Mouse (Mus musculus): ENCODE data around the gene 2610318N02Rik. TPM values are rescaled to one million over a fixed set of nuclear protein-coding genes. Genes with fewer than 3 reads are reported as not detected.
"Not testable (repeated sequence)": the region's sequence is repeated elsewhere in the genome, so short reads cannot be mapped to it uniquely, and the experiment has no call there.

2610318N02Rik gene
- 57.5 and 60.6 TPM in 2 replicates for polyA plus RNA-seq (2015; fragmentation: Nextera tagmentation; extraction: Ambion mirVana)

DNA sequence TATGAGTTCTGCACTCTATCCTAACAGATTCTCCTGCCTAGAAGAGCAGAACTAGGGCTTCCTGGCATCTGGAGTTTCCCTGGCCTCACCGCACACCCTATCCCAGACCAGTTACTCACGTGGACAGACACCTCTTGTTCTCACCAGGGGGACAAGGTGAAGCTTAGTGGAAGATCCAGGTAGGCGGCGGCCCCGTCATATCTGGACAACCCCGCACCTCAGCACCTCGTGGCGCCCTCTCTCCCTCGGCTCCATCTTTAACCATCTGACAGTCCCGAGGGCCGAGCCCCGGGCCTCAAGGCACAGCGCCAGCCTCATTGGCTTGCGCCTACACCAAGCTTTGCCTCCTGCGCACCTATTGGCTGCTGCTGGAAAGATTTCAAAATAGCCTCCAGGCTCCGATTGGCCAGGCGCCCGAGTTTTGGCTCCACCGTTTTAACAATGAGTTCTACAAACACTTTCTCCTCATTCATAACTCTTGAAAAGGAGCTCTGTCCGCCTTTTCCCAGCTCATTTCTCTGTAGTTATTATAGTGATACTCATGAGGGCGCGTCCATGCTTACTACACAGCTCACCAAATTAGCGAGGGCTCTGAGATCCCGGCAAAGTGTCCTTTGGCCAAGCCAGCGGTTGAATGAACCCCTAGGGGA is at the start of gene 2610318N02Rik:
Gene 2610318N02Rik (minus strand): TSS at position 297 of the 650 bp plus-strand sequence.
- H3K27ac ChIP-seq (ENCODE audit: low read length), result peak within 1 kb of the TSS; percentile 74
- peak within 1 kb of the TSS; percentile 71 for H3K4me3 ChIP-seq (ENCODE audit: low read length)
- 0% methylated on average over 25 of the region's 25 CpGs for WGBS
- H3K4me2 ChIP-seq (replicated peaks; ENCODE audit: low read depth, low read length), result peak within 1 kb of the TSS; percentile 74
- H3K4me1 ChIP-seq (ENCODE audit: insufficient read depth, low read length), result peaks cover 16% of the 10 kb centered on the region
- H3K27me3 ChIP-seq (ENCODE audit: insufficient read depth, low read length), result no peaks in the 10 kb centered on the region
- ATAC-seq (ENCODE audit: low FRiP score, low TSS enrichment), result peak; percentile 95
- H3K9ac ChIP-seq (replicated peaks; ENCODE audit: low read length), result peak within 1 kb of the TSS; percentile 82
- no peaks in the 10 kb centered on the region for H3K9me3 ChIP-seq (ENCODE audit: low read length)
- H3K36me3 ChIP-seq (ENCODE audit: insufficient read depth, low read length), result peaks cover 14% of the 10 kb centered on the region; the same call in 1 of the 2 replicates

DNA sequence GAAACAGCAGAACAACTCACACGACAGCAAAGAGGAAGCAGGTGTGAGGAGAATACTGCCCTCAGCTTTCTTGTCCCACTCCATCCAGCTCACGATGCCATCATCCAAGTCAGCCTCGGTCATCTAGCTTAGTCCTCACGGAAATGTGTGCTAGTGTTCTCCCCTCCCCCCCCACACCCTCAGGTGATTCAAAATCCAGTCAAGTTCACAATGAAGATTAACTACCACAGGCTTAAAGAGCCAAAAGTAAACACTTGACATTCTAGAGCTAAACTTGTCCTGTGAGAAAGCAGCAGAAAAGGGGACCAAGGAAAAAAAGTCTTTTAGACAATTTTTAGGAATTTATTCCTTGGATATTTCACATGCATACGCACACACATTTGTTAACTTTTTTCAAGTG is 43.1 kb upstream of the 2610318N02Rik start:
- Histone ChIP-seq H3K9me3 (ENCODE audit: low read length) (no peaks in the 10 kb centered on the region), H3K4me2 (replicated peaks; ENCODE audit: low read depth, low read length) (no peak overlapping the region), H3K4me3 (ENCODE audit: low read length) (no peak overlapping the region), H3K27ac (ENCODE audit: low read length) (no peak overlapping the region), H3K9ac (replicated peaks; ENCODE audit: low read length) (no peak overlapping the region), H3K27me3 (ENCODE audit: insufficient read depth, low read length) (no peaks in the 10 kb centered on the region), H3K4me1 (ENCODE audit: insufficient read depth, low read length) (no peaks in the 10 kb centered on the region), H3K36me3 (ENCODE audit: insufficient read depth, low read length) (peaks cover 27% of the 10 kb centered on the region)
- no peak for ATAC-seq (ENCODE audit: low FRiP score, low TSS enrichment)
- 89% methylated on average over 5 of the region's 5 CpGs for WGBS

DNA sequence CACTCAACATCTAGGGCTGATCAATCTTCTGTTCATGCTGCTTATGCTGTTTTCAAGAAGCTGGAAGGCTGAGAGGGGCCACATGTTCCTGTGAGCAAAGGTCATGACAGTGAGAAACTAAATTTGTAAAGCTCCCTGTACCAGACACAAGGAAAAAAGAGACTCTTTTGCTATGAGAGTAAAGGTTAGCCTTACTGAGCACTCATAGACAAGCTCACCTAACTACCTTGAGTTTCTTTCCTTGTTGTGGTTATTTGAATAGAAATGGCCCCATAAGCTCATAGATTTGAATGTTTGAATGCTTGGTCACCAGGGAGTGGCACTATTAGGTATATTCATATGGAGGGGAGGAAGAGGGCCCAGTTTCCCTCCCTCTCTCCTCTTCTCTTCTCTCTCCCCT is 42.2 kb upstream of the 2610318N02Rik start:
- no peaks in the 10 kb centered on the region for H3K27me3 ChIP-seq (ENCODE audit: insufficient read depth, low read length)
- H3K9me3 ChIP-seq (ENCODE audit: low read length), result no peaks in the 10 kb centered on the region
- no peaks in the 10 kb centered on the region for H3K4me1 ChIP-seq (ENCODE audit: insufficient read depth, low read length)
- H3K4me2 ChIP-seq (replicated peaks; ENCODE audit: low read depth, low read length), result no peak overlapping the region
- no peak for ATAC-seq (ENCODE audit: low FRiP score, low TSS enrichment)
- H3K27ac ChIP-seq (ENCODE audit: low read length), result no peak overlapping the region
- no peak overlapping the region for H3K9ac ChIP-seq (replicated peaks; ENCODE audit: low read length)
- H3K4me3 ChIP-seq (ENCODE audit: low read length), result no peak overlapping the region
- peaks cover 20% of the 10 kb centered on the region for H3K36me3 ChIP-seq (ENCODE audit: insufficient read depth, low read length)

DNA sequence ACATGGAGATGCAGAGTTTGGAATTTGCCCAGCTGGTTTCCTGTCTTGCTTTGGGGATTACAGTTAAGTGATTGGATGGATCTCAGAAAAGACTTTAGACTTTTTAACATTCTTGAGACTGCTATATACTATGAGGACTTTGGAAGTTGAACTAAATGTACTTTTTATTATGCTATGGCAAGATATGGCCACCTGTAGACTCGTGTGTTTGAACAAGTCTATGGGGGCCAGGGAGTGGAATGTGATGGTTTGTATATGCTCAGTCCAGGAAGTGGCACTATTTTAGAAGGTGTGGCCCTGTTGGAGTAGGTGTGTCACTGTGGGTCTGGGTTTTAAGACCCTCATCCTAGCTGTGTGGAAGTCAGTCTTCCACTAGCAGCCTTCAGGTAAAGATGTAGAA is 40.5 kb upstream of the 2610318N02Rik start:
- H3K9ac ChIP-seq (replicated peaks; ENCODE audit: low read length); H3K27ac ChIP-seq (ENCODE audit: low read length); H3K4me3 ChIP-seq (ENCODE audit: low read length); ATAC-seq (ENCODE audit: low FRiP score, low TSS enrichment); H3K27me3 ChIP-seq (ENCODE audit: insufficient read depth, low read length); H3K9me3 ChIP-seq (ENCODE audit: low read length); H3K4me1 ChIP-seq (ENCODE audit: insufficient read depth, low read length); H3K4me2 ChIP-seq (replicated peaks; ENCODE audit: low read depth, low read length): not testable (repeated sequence)
- 100% methylated on average over 1 of the region's 1 CpGs for WGBS
- peaks cover 18% of the 10 kb centered on the region for H3K36me3 ChIP-seq (ENCODE audit: insufficient read depth, low read length)

DNA sequence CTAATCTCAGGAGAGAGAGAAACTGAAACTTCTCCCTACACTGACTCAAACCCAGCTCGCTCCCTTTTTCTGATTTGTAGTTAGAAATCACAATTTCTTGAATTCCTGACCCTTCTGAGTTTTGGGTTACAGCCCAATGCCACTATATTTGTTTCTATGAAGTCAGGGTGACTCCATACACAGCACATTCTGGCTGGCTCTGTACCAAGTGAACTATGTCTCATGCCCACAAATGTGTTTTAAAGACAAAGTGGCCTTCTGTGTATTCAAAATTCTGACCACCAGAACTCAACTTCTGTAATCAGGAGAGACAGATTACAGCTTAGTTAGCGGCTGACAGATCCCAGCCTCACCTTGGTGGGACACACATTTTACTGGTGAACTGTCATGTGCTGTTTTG is 29.4 kb upstream of the 2610318N02Rik start:
- no peak overlapping the region for H3K9ac ChIP-seq (replicated peaks; ENCODE audit: low read length)
- no peak for ATAC-seq (ENCODE audit: low FRiP score, low TSS enrichment)
- no peaks in the 10 kb centered on the region for H3K4me1 ChIP-seq (ENCODE audit: insufficient read depth, low read length)
- no peaks in the 10 kb centered on the region for H3K27me3 ChIP-seq (ENCODE audit: insufficient read depth, low read length)
- H3K9me3 ChIP-seq (ENCODE audit: low read length), result no peaks in the 10 kb centered on the region
- H3K27ac ChIP-seq (ENCODE audit: low read length), result no peak overlapping the region
- H3K36me3 ChIP-seq (ENCODE audit: insufficient read depth, low read length), result peaks cover 45% of the 10 kb centered on the region
- H3K4me2 ChIP-seq (replicated peaks; ENCODE audit: low read depth, low read length), result no peak overlapping the region
- WGBS, result 91% methylated on average over 2 of the region's 2 CpGs
- no peak overlapping the region for H3K4me3 ChIP-seq (ENCODE audit: low read length)

DNA sequence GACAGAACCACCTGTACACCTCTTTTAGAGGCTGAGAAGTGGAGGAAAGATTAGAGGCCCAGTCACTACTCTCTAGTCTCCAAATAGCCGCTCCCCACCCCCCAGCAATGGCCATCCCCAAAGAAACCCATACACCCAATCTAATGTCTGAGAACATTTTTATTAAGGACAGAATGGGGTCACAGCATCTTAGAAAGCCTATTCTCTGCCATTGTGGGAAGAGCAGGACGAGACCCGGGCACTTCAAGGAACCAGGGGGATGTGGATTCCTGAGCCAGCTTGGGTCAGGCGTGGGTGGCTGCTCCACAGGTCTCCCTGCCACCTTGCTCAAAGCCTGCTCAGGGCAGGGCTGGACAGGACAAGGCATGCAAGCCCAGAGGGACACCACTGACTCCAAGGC is 26.9 kb upstream of the 2610318N02Rik start:
- 92% methylated on average over 4 of the region's 4 CpGs for WGBS

DNA sequence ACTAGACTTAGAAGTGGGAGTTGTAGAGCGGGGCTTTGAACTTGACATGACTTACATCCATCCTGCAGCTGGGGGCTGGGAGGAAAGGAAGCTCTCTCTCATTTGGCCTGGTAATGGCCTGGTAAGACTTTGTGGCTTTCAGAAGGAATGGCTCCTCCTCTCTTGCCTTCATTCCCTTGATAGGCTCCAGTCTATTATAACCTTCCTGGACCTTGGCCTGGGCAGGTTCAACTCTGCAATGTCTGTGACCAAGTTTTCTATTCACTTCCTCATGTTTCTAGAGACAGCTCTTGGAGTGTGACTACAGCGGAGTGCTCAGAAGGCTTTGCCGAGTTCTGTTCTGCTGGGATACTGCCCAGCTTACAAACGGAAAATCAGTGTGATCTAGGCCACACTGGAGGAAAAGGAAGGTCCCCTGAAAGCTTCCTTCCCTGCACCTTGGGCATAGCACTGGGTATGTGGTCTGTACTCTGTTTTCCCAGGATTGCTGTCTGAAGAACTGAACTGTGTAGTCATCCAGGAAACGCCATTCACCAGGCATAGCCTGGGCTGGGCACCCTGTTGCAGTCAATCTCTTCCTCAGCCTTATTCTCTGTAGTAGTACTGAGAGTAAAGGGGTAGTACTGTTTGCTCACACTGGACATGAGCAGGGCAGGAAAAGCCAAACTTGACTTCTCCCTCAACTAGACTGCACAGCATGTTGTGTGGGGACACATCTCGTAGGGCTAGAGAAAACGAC is 25.7 kb upstream of the 2610318N02Rik start:
- H3K27ac ChIP-seq (ENCODE audit: low read length), result no peak overlapping the region
- no peak for ATAC-seq (ENCODE audit: low FRiP score, low TSS enrichment)
- peaks cover 11% of the 10 kb centered on the region for H3K4me1 ChIP-seq (ENCODE audit: insufficient read depth, low read length)
- H3K27me3 ChIP-seq (ENCODE audit: insufficient read depth, low read length), result no peaks in the 10 kb centered on the region
- no peaks in the 10 kb centered on the region for H3K9me3 ChIP-seq (ENCODE audit: low read length)
- H3K4me2 ChIP-seq (replicated peaks; ENCODE audit: low read depth, low read length), result no peak overlapping the region
- H3K36me3 ChIP-seq (ENCODE audit: insufficient read depth, low read length), result peaks cover 28% of the 10 kb centered on the region
- H3K4me3 ChIP-seq (ENCODE audit: low read length), result no peak overlapping the region
- no peak overlapping the region for H3K9ac ChIP-seq (replicated peaks; ENCODE audit: low read length)
- WGBS, result 80% methylated on average over 7 of the region's 7 CpGs

More for the DNA sequence above, 26.9 kb upstream of the 2610318N02Rik start:
- Histone ChIP-seq H3K4me1 (ENCODE audit: insufficient read depth, low read length) (peaks cover 11% of the 10 kb centered on the region), H3K9ac (replicated peaks; ENCODE audit: low read length) (no peak overlapping the region), H3K4me3 (ENCODE audit: low read length) (no peak overlapping the region), H3K27me3 (ENCODE audit: insufficient read depth, low read length) (no peaks in the 10 kb centered on the region), H3K4me2 (replicated peaks; ENCODE audit: low read depth, low read length) (no peak overlapping the region), H3K27ac (ENCODE audit: low read length) (no peak overlapping the region), H3K36me3 (ENCODE audit: insufficient read depth, low read length) (peaks cover 28% of the 10 kb centered on the region), H3K9me3 (ENCODE audit: low read length) (no peaks in the 10 kb centered on the region)
- no peak for ATAC-seq (ENCODE audit: low FRiP score, low TSS enrichment)

DNA sequence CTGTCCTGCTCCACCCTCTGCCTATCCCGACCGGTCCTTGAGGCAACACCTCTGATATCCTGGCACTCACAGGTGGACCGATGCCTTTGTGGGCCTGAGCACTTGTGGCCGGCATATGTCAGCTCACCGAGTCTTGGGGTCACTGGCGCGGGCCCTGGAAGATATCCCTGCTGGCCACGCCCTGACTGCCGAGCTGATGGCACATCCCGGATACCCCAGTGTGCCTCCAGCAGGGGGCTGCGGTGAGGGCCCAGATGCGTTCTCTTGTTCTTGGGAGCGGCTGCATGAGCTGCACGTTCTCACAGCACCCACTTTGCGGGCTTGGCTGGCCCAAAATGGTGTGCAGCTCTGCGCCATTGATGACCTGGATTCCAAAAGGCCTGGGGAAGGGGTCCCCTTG is 23.1 kb upstream of the 2610318N02Rik start:
- Histone ChIP-seq H3K4me3 (ENCODE audit: low read length) (peak overlapping the region; percentile 70), H3K4me2 (replicated peaks; ENCODE audit: low read depth, low read length) (peak overlapping the region; percentile 94), H3K9me3 (ENCODE audit: low read length) (no peaks in the 10 kb centered on the region), H3K27me3 (ENCODE audit: insufficient read depth, low read length) (no peaks in the 10 kb centered on the region), H3K27ac (ENCODE audit: low read length) (no peak overlapping the region), H3K4me1 (ENCODE audit: insufficient read depth, low read length) (peaks cover 11% of the 10 kb centered on the region), H3K9ac (replicated peaks; ENCODE audit: low read length) (peak overlapping the region; percentile 59), H3K36me3 (ENCODE audit: insufficient read depth, low read length) (peaks cover 14% of the 10 kb centered on the region; the same call in 1 of the 2 replicates)
- peak; percentile 5; the same call in 1 of the 2 replicates for ATAC-seq (ENCODE audit: low FRiP score, low TSS enrichment)
- WGBS, result 10% methylated on average over 16 of the region's 16 CpGs

DNA sequence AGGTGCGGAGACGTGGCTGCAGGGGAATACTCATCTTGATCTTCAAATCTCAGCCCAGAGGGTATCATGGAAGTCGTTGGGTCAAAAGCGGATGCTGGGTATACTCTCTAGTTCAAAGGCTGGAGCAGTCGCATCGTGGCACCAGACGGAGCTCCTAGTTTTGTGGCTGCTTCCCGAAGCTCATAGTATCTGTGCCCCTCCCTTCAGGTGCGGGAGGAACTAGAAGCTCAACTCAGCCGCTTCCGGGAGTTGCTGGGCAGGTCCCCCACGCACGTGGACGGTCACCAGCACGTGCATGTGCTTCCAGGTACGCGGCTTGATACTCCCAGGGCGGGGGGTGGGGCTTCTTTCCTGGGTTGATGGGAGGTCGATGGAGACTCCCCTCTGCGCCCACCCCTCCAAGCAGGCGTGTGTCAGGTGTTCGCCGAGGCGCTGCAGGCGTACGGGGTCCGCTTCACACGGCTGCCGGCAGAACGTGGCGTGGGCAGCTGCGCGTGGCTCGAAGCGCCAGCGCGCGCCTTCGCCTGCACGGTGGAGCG is 22.5 kb upstream of the 2610318N02Rik start:
- Histone ChIP-seq H3K4me1 (ENCODE audit: insufficient read depth, low read length) (peaks cover 11% of the 10 kb centered on the region), H3K27ac (ENCODE audit: low read length) (no peak overlapping the region), H3K36me3 (ENCODE audit: insufficient read depth, low read length) (peaks cover 8% of the 10 kb centered on the region; the same call in 1 of the 2 replicates), H3K4me3 (ENCODE audit: low read length) (peak overlapping the region; percentile 70), H3K4me2 (replicated peaks; ENCODE audit: low read depth, low read length) (peak overlapping the region; percentile 94), H3K27me3 (ENCODE audit: insufficient read depth, low read length) (no peaks in the 10 kb centered on the region), H3K9ac (replicated peaks; ENCODE audit: low read length) (peak overlapping the region; percentile 59), H3K9me3 (ENCODE audit: low read length) (no peaks in the 10 kb centered on the region)
- ATAC-seq (ENCODE audit: low FRiP score, low TSS enrichment), result peak; percentile 22; the same call in 1 of the 2 replicates
- 2% methylated on average over 41 of the region's 41 CpGs for WGBS
